Mouse (Mus musculus): ENCODE results near the gene Ampd3. TPM values are rescaled to one million over a fixed set of nuclear protein-coding genes. Genes with fewer than 3 reads are reported as not detected.
A peak's percentile ranks its signal among the peaks of the same experiment; 100 is the strongest.

The Ampd3 gene
- polyA plus RNA-seq, 1 experiment: 2.6 TPM

DNA sequence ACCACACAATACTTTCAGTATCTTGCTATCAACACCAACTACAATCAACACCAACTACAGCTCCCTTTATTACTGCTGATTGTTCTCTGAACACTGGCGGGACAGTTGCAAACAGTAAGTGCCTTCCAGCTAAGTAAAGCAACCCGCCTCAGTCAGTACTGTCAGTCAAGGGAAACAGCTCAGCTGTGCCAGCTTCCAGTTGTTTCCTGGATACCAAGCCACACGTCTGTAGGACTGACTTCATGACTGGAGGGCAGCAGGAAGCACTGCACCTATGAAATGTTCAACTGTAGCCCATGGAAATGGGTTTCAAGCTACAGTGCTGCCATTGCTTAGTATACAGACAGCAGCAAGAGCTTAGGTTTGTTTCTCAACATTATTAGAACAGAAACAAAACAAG, 66.5 kb downstream of the Ampd3 start:
- Histone ChIP-seq H3K36me3 (ENCODE audit: control insufficient read depth) (peaks cover 85% of the 10 kb centered on the region), H3K27me3 (ENCODE audit: control insufficient read depth) (no peaks in the 10 kb centered on the region), H3K4me1 (ENCODE audit: control insufficient read depth) (peaks cover 9% of the 10 kb centered on the region), H3K9me3 (ENCODE audit: control insufficient read depth, low read length) (no peaks in the 10 kb centered on the region), H3K4me3 (replicated peaks) (no peak overlapping the region)
- TF ChIP-seq GATA1 (IDR thresholded peaks at IDR 0.05; ENCODE audit: low read length): no peak
- no peak for TF ChIP-seq TAL1 (IDR thresholded peaks at IDR 0.05; ENCODE audit: low read length)

DNA sequence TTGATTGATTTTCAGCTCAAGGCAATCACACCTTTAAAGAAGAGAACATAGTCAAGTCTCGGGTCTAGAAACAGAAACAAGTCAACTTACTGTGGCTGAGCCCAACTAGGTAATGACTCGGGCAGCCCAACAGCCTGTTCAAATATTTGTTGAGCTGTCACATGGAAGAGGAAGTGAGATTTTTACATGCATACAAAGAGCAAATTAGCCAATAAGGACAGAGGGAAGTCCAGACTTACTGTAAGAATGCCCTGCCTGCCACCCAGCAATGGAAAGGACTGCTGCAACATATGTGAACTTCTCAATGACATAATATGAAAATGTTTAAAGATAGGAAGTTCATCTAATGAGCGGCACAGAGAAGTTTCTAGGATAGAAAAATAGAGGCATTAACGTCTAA, 72.3 kb downstream of the Ampd3 start:
- TF ChIP-seq GATA1 (IDR thresholded peaks at IDR 0.05; ENCODE audit: low read length) (no peak), TAL1 (IDR thresholded peaks at IDR 0.05; ENCODE audit: low read length) (no peak)
- H3K9me3 ChIP-seq (ENCODE audit: control insufficient read depth, low read length): no peaks in the 10 kb centered on the region
- H3K27me3 ChIP-seq (ENCODE audit: control insufficient read depth): no peaks in the 10 kb centered on the region
- H3K4me1 ChIP-seq (ENCODE audit: control insufficient read depth): peaks cover 55% of the 10 kb centered on the region
- no peak overlapping the region for H3K4me3 ChIP-seq (replicated peaks)
- H3K36me3 ChIP-seq (ENCODE audit: control insufficient read depth): peaks cover 54% of the 10 kb centered on the region

- Histone ChIP-seq H3K36me3 (ENCODE audit: control insufficient read depth) (peaks cover 25% of the 10 kb centered on the region), H3K9me3 (ENCODE audit: control insufficient read depth, low read length) (peaks cover 5% of the 10 kb centered on the region), H3K27me3 (ENCODE audit: control insufficient read depth) (no peaks in the 10 kb centered on the region), H3K4me1 (ENCODE audit: control insufficient read depth) (peaks cover 56% of the 10 kb centered on the region), H3K4me3 (replicated peaks) (peak within 1 kb of the TSS; percentile 95)
- no peak for TF ChIP-seq GATA1 (IDR thresholded peaks at IDR 0.05; ENCODE audit: low read length)
- TF ChIP-seq TAL1 (IDR thresholded peaks at IDR 0.05; ENCODE audit: low read length): no peak
These were observed 76.2 kb downstream of the Ampd3 start, which contains the start of gene Rnf141 for GRCm38 (mm10) chr7:110843916-110844874. TSS of gene Rnf141 (minus strand) at chr7:110844457.

DNA sequence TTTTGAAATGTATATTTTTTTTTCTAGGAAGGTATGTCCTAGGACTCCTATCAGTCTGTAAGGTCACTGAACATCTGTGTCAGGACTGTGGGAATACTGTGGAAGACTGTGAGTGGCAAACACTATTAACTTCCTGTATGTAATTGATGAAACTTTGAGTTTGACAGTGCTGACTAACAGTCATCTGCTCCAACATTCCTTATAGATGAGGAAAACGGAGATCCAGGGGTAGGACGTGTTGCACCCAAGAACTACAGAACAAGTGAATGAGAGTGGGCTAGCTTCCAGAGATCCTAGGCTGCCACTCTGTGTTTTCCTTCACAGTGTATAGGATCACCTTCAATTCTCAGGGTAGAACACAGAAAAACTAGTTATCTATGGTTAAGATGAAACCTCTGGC, 79.3 kb downstream of the Ampd3 start:
- no peaks in the 10 kb centered on the region for H3K27me3 ChIP-seq (ENCODE audit: control insufficient read depth)
- H3K36me3 ChIP-seq (ENCODE audit: control insufficient read depth): peaks cover 2% of the 10 kb centered on the region
- TF ChIP-seq TAL1 (IDR thresholded peaks at IDR 0.05; ENCODE audit: low read length): no peak
- no peak for TF ChIP-seq GATA1 (IDR thresholded peaks at IDR 0.05; ENCODE audit: low read length)
- peaks cover 33% of the 10 kb centered on the region for H3K4me1 ChIP-seq (ENCODE audit: control insufficient read depth)
- no peak overlapping the region for H3K4me3 ChIP-seq (replicated peaks)
- H3K9me3 ChIP-seq (ENCODE audit: control insufficient read depth, low read length): peaks cover 5% of the 10 kb centered on the region

DNA sequence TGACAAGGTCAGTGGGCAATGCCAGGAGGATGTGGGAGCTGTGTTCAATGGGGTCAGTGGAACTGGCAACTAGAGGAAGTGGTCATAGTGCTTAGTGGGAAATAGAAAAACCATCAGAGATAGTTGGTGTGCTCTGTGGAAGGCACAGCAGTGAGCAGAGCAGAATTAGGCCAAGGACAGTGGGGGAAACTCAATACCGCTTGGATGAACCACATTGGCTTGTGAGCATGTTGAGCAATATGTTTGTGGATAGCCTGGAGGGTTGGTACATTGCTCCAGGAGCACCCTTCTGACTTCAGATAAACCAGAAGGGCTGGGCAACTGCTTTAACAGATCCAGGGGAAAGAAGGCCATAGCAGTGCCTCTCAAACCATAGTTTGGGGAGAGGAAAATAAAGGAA, 80.4 kb downstream of the Ampd3 start:
- Histone ChIP-seq H3K36me3 (ENCODE audit: control insufficient read depth) (no peaks in the 10 kb centered on the region), H3K4me3 (replicated peaks) (no peak overlapping the region), H3K9me3 (ENCODE audit: control insufficient read depth, low read length) (peaks cover 5% of the 10 kb centered on the region), H3K27me3 (ENCODE audit: control insufficient read depth) (no peaks in the 10 kb centered on the region), H3K4me1 (ENCODE audit: control insufficient read depth) (peaks cover 25% of the 10 kb centered on the region)
- no peak for TF ChIP-seq TAL1 (IDR thresholded peaks at IDR 0.05; ENCODE audit: low read length)
- no peak for TF ChIP-seq GATA1 (IDR thresholded peaks at IDR 0.05; ENCODE audit: low read length)

GRCm38 (mm10) chr7:110851541-110852203, 83.7 kb downstream of the Ampd3 start:
- H3K4me3 ChIP-seq (replicated peaks): no peak overlapping the region
- H3K4me1 ChIP-seq (ENCODE audit: control insufficient read depth): peaks cover 7% of the 10 kb centered on the region
- TF ChIP-seq TAL1 (IDR thresholded peaks at IDR 0.05; ENCODE audit: low read length) (no peak), GATA1 (IDR thresholded peaks at IDR 0.05; ENCODE audit: low read length) (no peak)
- no peaks in the 10 kb centered on the region for H3K36me3 ChIP-seq (ENCODE audit: control insufficient read depth)
- peaks cover under 1% of the 10 kb centered on the region; the same call in 1 of the 2 replicates for H3K9me3 ChIP-seq (ENCODE audit: control insufficient read depth, low read length)
- no peaks in the 10 kb centered on the region for H3K27me3 ChIP-seq (ENCODE audit: control insufficient read depth)

- Histone ChIP-seq H3K27me3 (ENCODE audit: control insufficient read depth) (no peaks in the 10 kb centered on the region), H3K9me3 (ENCODE audit: control insufficient read depth, low read length) (no peaks in the 10 kb centered on the region), H3K4me1 (ENCODE audit: control insufficient read depth) (peaks cover 5% of the 10 kb centered on the region), H3K36me3 (ENCODE audit: control insufficient read depth) (no peaks in the 10 kb centered on the region), H3K4me3 (replicated peaks) (no peak overlapping the region)
- TF ChIP-seq TAL1 (IDR thresholded peaks at IDR 0.05; ENCODE audit: low read length) (no peak), GATA1 (IDR thresholded peaks at IDR 0.05; ENCODE audit: low read length) (no peak)
These were observed 85.6 kb downstream of the Ampd3 start for GRCm38 (mm10) chr7:110853611-110854010.

DNA sequence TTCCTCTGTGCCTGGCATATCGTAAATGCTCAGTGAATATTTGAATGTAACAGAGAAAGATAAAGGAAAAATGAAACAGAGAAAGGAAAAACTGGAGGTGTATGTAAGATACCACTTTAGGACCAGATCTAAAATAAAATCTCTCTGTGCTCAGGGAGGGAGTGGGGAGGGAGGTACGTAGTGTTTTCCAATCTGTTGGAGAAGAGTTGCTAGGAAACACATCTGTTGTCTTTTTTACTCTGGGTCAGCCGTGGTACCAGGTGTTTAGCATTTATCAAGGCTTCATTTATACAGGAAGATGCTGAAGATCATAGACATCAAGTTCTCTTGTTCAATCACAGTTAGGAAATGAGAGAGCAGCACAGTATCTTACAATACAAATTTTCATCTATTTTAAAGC, 86.5 kb downstream of the Ampd3 start:
- H3K4me3 ChIP-seq (replicated peaks): no peak overlapping the region
- H3K27me3 ChIP-seq (ENCODE audit: control insufficient read depth): no peaks in the 10 kb centered on the region
- TF ChIP-seq TAL1 (IDR thresholded peaks at IDR 0.05; ENCODE audit: low read length) (no peak), GATA1 (IDR thresholded peaks at IDR 0.05; ENCODE audit: low read length) (no peak)
- H3K9me3 ChIP-seq (ENCODE audit: control insufficient read depth, low read length): no peaks in the 10 kb centered on the region
- H3K4me1 ChIP-seq (ENCODE audit: control insufficient read depth): peaks cover 7% of the 10 kb centered on the region
- no peaks in the 10 kb centered on the region for H3K36me3 ChIP-seq (ENCODE audit: control insufficient read depth)

DNA sequence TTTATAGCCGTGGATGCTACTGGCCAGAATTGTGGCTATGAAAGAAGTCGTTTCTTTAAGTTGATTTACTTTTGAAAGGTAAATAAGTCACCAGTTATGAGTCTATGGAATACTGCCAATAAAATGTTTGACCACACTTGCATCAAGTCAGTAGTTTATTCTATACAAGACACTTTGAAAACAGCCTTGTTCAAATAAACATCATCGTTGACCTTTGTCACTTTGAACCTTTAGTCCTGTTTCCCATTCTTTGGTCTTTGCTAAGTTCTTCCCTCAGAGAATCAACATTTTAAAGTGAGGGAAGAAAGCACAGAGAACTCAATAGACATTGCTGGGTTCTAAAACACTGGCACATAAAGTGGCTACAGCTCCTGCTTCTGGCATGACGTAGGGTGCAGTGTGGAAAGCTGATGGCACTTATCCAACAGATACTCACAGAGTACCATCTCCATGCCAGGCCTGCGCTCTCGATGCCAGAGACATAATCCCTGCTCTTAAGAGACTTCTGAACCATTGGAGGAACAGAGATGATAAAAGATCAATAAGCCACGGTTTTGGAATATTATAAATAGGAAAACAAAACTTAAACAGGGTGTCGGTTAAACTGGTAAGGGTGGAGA, 87.0 kb downstream of the Ampd3 start:
- Histone ChIP-seq H3K27me3 (ENCODE audit: control insufficient read depth) (no peaks in the 10 kb centered on the region), H3K4me1 (ENCODE audit: control insufficient read depth) (peaks cover 9% of the 10 kb centered on the region), H3K4me3 (replicated peaks) (no peak overlapping the region), H3K36me3 (ENCODE audit: control insufficient read depth) (no peaks in the 10 kb centered on the region), H3K9me3 (ENCODE audit: control insufficient read depth, low read length) (no peaks in the 10 kb centered on the region)
- TF ChIP-seq GATA1 (IDR thresholded peaks at IDR 0.05; ENCODE audit: low read length) (no peak), TAL1 (IDR thresholded peaks at IDR 0.05; ENCODE audit: low read length) (no peak)

All from erythroblast, embryonic 14.5 days (primary cell).